Mouse (Mus musculus): ENCODE measurements around the gene Trdmt1.

- no peak for TF ChIP-seq CTCF (IDR thresholded peaks at IDR 0.05; ENCODE audit: extremely low read depth, insufficient read depth, low read length)
- TF ChIP-seq POLR2A (IDR thresholded peaks at IDR 0.05; ENCODE audit: extremely low read depth, insufficient read depth, low read length): no peak
Measured at GRCm38 (mm10) chr2:13527531-13527930, 16.9 kb downstream of the Trdmt1 start.

Measured in cortical plate, adult 2 months (tissue).